Mouse (Mus musculus) layer of hippocampus, adult 9-10 months (tissue): ENCODE results near the gene Btbd9.

ENCODE experiments used
- DNase-seq: peaks from one replicate; pipeline ENCODE4 v3.0.0; 2022; ENCODE audit warnings: low spot score

Btbd9 gene

DNA sequence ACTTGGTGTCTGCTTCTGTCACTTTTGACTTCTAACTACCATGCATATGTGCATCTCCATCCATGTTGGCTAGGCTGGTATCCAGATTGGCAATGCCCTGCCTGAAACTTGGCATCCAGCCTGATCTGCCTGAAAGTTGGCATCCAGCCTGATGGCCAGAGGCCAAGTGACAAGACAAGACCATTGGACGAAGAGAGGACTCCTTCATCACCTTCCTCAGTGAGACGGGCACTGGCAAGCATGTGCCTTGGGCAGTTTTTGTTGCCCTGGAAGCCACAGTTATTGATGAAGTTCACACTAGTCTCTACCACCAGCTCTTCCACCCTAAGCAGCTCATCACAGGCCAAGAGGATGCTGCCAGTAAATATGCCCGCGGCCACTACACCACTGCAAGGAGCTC, 398.9 kb downstream of the Btbd9 start:
- DNase-seq: no peak
